Mouse (Mus musculus) thymus, postnatal 4 days (tissue): ENCODE data around the gene Adar.
"Not testable (repeated sequence)": the region's sequence is repeated elsewhere in the genome, so short reads cannot be mapped to it uniquely, and the experiment has no call there.

Source experiments
- DNase-seq: peaks from one replicate; pipeline ENCODE4 v3.0.0; 2021

Gene Adar

GRCm38 (mm10) chr3:89798518-89798917 lies 83.7 kb downstream of the Adar start:
- no peak for DNase-seq

- DNase-seq, result no peak
Measured at GRCm38 (mm10) chr3:89799476-89799875, 84.7 kb downstream of the Adar start.

GRCm38 (mm10) chr3:89800078-89800477 lies 85.3 kb downstream of the Adar start:
- not testable (repeated sequence) for DNase-seq

- DNase-seq, result no peak
Measured at GRCm38 (mm10) chr3:89800774-89801506, 86.1 kb downstream of the Adar start.

GRCm38 (mm10) chr3:89801507-89801847 lies 86.7 kb downstream of the Adar start:
- DNase-seq, result no peak

GRCm38 (mm10) chr3:89802876-89803275 lies 88.1 kb downstream of the Adar start:
- no peak for DNase-seq
